17 mouse cellular contexts compared by ENCODE assay signal in genomic region chr3:124496072-124496471, GRCm38 (mm10).
A peak's percentile ranks its signal among the peaks of the same experiment; 100 is the strongest.
DNase-seq lines count a peak whose midpoint lies in the region; ATAC-seq and TF ChIP-seq lines count a peak whose summit lies in the region.
"Had no signal": no experiment of that assay in that cellular context is flagged by ENCODE, and none has a peak within 500 bp of the region (broad histone marks: within the 10 kb centered on the region; RNA-seq: fewer than 3 reads in every experiment).

No protein-coding gene starts in this region.

- no peak for DNase-seq in forebrain, postnatal 0 days
- DNase-seq in liver, postnatal 0 days, result no peak
- DNase-seq in liver, result no peak
- DNase-seq in Patski (ENCODE audit: low read depth, low spot score), result no peak
- peak; percentile 2 for DNase-seq in mesoderm, embryonic 11.5 days (ENCODE audit: low read depth, low spot score)
- no peak for DNase-seq in adrenal gland, postnatal 4 days (ENCODE audit: low spot score in 2 of 2)
- DNase-seq: adrenal gland, adult 8-10 months; lung, adult 2 months; right cerebral cortex, postnatal 25 days; thymus, postnatal 25 days had no signal

- CTCF ChIA-PET in Patski (lab: Charles Lee), result no interaction called here

- in situ Hi-C loops in Patski (cut with MboI; ENCODE audit: low pct_unique_long_range_greater_than_20kb), result no loop called here

- TF ChIP-seq EP300 in liver, postnatal 0 days (IDR thresholded peaks at IDR 0.05; ENCODE audit: low read depth), result no peak

- H3K4me2 ChIP-seq in forebrain, postnatal 0 days (ENCODE audit: low read depth), result no peak overlapping the region
- no peak overlapping the region for H3K4me2 ChIP-seq in forebrain, embryonic 13.5 days
- H3K4me2 ChIP-seq in liver, postnatal 0 days (ENCODE audit: low read depth, low read length), result no peak overlapping the region
- no peak overlapping the region for H3K4me2 ChIP-seq in heart, embryonic 11.5 days
- H3K4me2 ChIP-seq: embryonic facial prominence, embryonic 15.5 days; limb, embryonic 12.5 days had no signal

- WGBS in forebrain, postnatal 0 days, result 74% methylated on average over 4 of the region's 4 CpGs
- 66% methylated on average over 4 of the region's 4 CpGs for WGBS in forebrain, embryonic 13.5 days
- WGBS in liver, postnatal 0 days (ENCODE audit: insufficient replicate concordance), result 66% methylated on average over 4 of the region's 4 CpGs
- 62% methylated on average over 4 of the region's 4 CpGs for WGBS in heart, embryonic 11.5 days (ENCODE audit: insufficient replicate concordance)

- TF ChIP-seq CTCF in forebrain, postnatal 0 days (IDR thresholded peaks at IDR 0.05; ENCODE audit: low read depth), result 0 out of 2 replicates have a peak, but pooled peaks have one; percentile 8
- TF ChIP-seq CTCF in liver, postnatal 0 days (IDR thresholded peaks at IDR 0.05; ENCODE audit: low read depth), result peak; percentile 22; the same call in 1 of the 2 replicates
- peak; percentile 46 for TF ChIP-seq CTCF in Patski (IDR thresholded peaks at IDR 0.05)

- no peaks in the 10 kb centered on the region for H3K36me3 ChIP-seq in forebrain, postnatal 0 days (ENCODE audit: insufficient read depth)
- no peaks in the 10 kb centered on the region for H3K36me3 ChIP-seq in forebrain, embryonic 13.5 days (ENCODE audit: poor library complexity, severe bottlenecking)
- H3K36me3 ChIP-seq in liver, postnatal 0 days (replicated peaks; ENCODE audit: insufficient read depth, low read length), result no peaks in the 10 kb centered on the region
- H3K36me3 ChIP-seq in heart, embryonic 11.5 days (ENCODE audit: control insufficient read depth, insufficient read depth, low read length), result no peaks in the 10 kb centered on the region
- H3K36me3 ChIP-seq: embryonic facial prominence, embryonic 15.5 days; limb, embryonic 12.5 days had no signal

- no peaks in the 10 kb centered on the region for H3K27me3 ChIP-seq in forebrain, postnatal 0 days (ENCODE audit: insufficient read depth, low read length)
- no peaks in the 10 kb centered on the region for H3K27me3 ChIP-seq in forebrain, embryonic 13.5 days
- H3K27me3 ChIP-seq in liver, postnatal 0 days (ENCODE audit: insufficient read depth, low read length), result no peaks in the 10 kb centered on the region
- no peaks in the 10 kb centered on the region for H3K27me3 ChIP-seq in Patski
- no peaks in the 10 kb centered on the region for H3K27me3 ChIP-seq in heart, embryonic 11.5 days (ENCODE audit: control insufficient read depth, insufficient read depth, low read length)
- H3K27me3 ChIP-seq: embryonic facial prominence, embryonic 15.5 days; limb, embryonic 12.5 days; megakaryocyte, embryonic 14.5 days had no signal

- no peak overlapping the region for H3K27ac ChIP-seq in forebrain, postnatal 0 days (ENCODE audit: low read depth, low read length)
- H3K27ac ChIP-seq in forebrain, embryonic 13.5 days, result no peak overlapping the region
- no peak overlapping the region for H3K27ac ChIP-seq in liver, postnatal 0 days (ENCODE audit: low read depth)
- no peak overlapping the region for H3K27ac ChIP-seq in heart, embryonic 11.5 days (ENCODE audit: low read depth, low read length)
- H3K27ac ChIP-seq: embryonic facial prominence, embryonic 15.5 days; limb, embryonic 12.5 days had no signal

- H3K9ac ChIP-seq in forebrain, postnatal 0 days, result no peak overlapping the region
- no peak overlapping the region for H3K9ac ChIP-seq in forebrain, embryonic 13.5 days
- no peak overlapping the region for H3K9ac ChIP-seq in liver, postnatal 0 days (replicated peaks)
- H3K9ac ChIP-seq in heart, embryonic 11.5 days (ENCODE audit: low read depth, low read length), result no peak overlapping the region
- H3K9ac ChIP-seq: embryonic facial prominence, embryonic 15.5 days; limb, embryonic 12.5 days had no signal

- no peaks in the 10 kb centered on the region for H3K9me3 ChIP-seq in forebrain, postnatal 0 days (ENCODE audit: low read length)
- H3K9me3 ChIP-seq in forebrain, embryonic 13.5 days (replicated peaks), result no peaks in the 10 kb centered on the region
- H3K9me3 ChIP-seq in liver, postnatal 0 days (ENCODE audit: low read length), result no peaks in the 10 kb centered on the region
- H3K9me3 ChIP-seq in heart, embryonic 11.5 days (replicated peaks; ENCODE audit: control insufficient read depth, low read length), result no peaks in the 10 kb centered on the region
- H3K9me3 ChIP-seq: embryonic facial prominence, embryonic 15.5 days; limb, embryonic 12.5 days; megakaryocyte, embryonic 14.5 days had no signal

- no peak for ATAC-seq in forebrain, postnatal 0 days
- no peak for ATAC-seq in forebrain, embryonic 13.5 days
- ATAC-seq in liver, postnatal 0 days, result no peak
- no peak for ATAC-seq in Patski
- no peak for ATAC-seq in heart, embryonic 11.5 days (replicated peaks; ENCODE audit: insufficient number of reproducible peaks, low FRiP score, low TSS enrichment)
- ATAC-seq: forebrain, embryonic 14.5 days; inflammation-experienced regulatory T-cells, adult 6 months had no signal

- H3K4me1 ChIP-seq in forebrain, postnatal 0 days (ENCODE audit: insufficient read depth), result no peaks in the 10 kb centered on the region
- H3K4me1 ChIP-seq in forebrain, embryonic 13.5 days, result no peaks in the 10 kb centered on the region
- no peaks in the 10 kb centered on the region for H3K4me1 ChIP-seq in liver, postnatal 0 days (ENCODE audit: insufficient read depth)
- H3K4me1 ChIP-seq in heart, embryonic 11.5 days (ENCODE audit: control insufficient read depth, insufficient read depth, low read length), result no peaks in the 10 kb centered on the region
- H3K4me1 ChIP-seq: embryonic facial prominence, embryonic 15.5 days; limb, embryonic 12.5 days; megakaryocyte, embryonic 14.5 days had no signal

- H3K4me3 ChIP-seq in forebrain, postnatal 0 days (ENCODE audit: low read depth, low read length), result no peak overlapping the region
- no peak overlapping the region for H3K4me3 ChIP-seq in forebrain, embryonic 13.5 days
- no peak overlapping the region for H3K4me3 ChIP-seq in liver, postnatal 0 days (ENCODE audit: low read depth, low read length)
- no peak overlapping the region for H3K4me3 ChIP-seq in heart, embryonic 11.5 days (ENCODE audit: low read depth, low read length)
- H3K4me3 ChIP-seq: embryonic facial prominence, embryonic 15.5 days; limb, embryonic 12.5 days; megakaryocyte, embryonic 14.5 days had no signal

- POLR2A ChIA-PET in Patski (lab: Charles Lee), result no interaction called here
